Mouse (Mus musculus): ENCODE results near the gene Egfl8. TPM values are rescaled to one million over a fixed set of nuclear protein-coding genes. Genes with fewer than 3 reads are reported as not detected.
A peak's percentile ranks its signal among the peaks of the same experiment; 100 is the strongest.

Gene Egfl8
- polyA plus RNA-seq, 1 experiment from 2014 or later = 6.0 TPM

DNA sequence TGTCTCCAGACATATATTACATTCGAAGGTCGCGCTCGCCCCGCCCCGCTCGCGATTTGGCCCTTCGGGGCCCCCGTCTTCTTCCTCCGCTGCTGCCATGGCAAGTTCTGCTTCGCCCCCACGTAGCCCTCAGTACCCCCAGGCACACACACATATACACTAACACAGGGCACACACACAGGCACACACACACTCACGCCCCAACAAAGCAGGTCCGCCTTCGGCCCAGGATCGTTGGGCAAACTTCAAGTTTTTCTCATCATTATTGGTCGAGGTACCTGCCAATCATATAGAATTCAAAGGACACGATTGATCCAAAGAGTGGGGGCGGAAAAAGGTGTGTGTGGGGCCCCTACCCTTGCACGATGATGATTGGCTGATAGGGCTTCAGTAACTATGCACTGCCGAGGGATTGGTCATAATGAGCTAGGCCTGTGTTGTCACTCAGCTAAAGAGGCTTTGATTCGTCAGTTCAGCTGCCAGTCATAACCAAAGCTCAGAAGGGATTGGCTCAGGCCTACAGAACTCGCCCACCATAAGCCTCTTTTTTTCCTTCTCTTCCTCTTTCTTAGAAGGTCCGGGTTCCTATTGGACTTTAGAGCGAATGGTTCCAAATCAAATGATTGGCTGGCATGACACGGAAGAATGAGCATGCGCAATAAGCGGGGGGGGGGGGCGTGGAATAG is 12.3 kb downstream of the Egfl8 start, which contains the start of gene Rnf5:
Gene Rnf5, minus strand, starts transcription at position 316 of the 686 bp plus-strand sequence.
- ATAC-seq (ENCODE audit: low FRiP score, low TSS enrichment) = peak; percentile 97
- H3K4me2 ChIP-seq (replicated peaks; ENCODE audit: low read depth, low read length) = peak within 1 kb of the TSS; percentile 89
- peak within 1 kb of the TSS; percentile 97 for H3K27ac ChIP-seq (ENCODE audit: low read length)
- H3K4me3 ChIP-seq (ENCODE audit: low read length) = peak within 1 kb of the TSS; percentile 70
- under 1% methylated on average over 30 of the region's 30 CpGs for WGBS
- H3K27me3 ChIP-seq (ENCODE audit: insufficient read depth, low read length) = no peaks in the 10 kb centered on the region
- peaks cover 48% of the 10 kb centered on the region for H3K4me1 ChIP-seq (ENCODE audit: insufficient read depth, low read length)
- peaks cover 13% of the 10 kb centered on the region for H3K36me3 ChIP-seq (ENCODE audit: insufficient read depth, low read length)
- peak within 1 kb of the TSS; percentile 90 for H3K9ac ChIP-seq (replicated peaks; ENCODE audit: low read length)
- no peaks in the 10 kb centered on the region for H3K9me3 ChIP-seq (ENCODE audit: low read length)

DNA sequence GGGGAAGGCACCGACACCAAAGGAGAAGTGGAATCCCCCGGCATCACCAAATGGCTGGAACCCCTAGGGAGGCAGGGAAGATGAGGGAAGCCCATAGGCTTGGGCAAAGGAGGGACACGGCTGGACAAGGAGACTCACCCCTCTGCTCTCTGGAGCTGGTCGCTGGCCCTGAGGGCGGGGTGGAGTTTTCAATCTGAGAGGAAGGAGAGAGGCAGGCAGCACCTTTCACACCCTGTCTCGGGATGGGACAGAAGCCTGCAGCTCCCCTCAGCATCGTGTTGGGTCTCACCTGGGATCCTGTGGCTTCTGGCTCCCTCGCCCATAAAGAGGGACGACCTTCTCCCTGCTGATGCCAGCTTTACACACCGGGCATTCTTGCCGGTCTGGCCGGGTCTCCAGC is 14.0 kb downstream of the Egfl8 start:
- Histone ChIP-seq H3K36me3 (ENCODE audit: insufficient read depth, low read length) (peaks cover 13% of the 10 kb centered on the region), H3K27ac (ENCODE audit: low read length) (no peak overlapping the region), H3K4me3 (ENCODE audit: low read length) (no peak overlapping the region), H3K4me1 (ENCODE audit: insufficient read depth, low read length) (peaks cover 46% of the 10 kb centered on the region), H3K4me2 (replicated peaks; ENCODE audit: low read depth, low read length) (0 out of 2 replicates have a peak overlapping the region, but pooled peaks have one; percentile 86), H3K9me3 (ENCODE audit: low read length) (no peaks in the 10 kb centered on the region), H3K9ac (replicated peaks; ENCODE audit: low read length) (no peak overlapping the region), H3K27me3 (ENCODE audit: insufficient read depth, low read length) (no peaks in the 10 kb centered on the region)
- ATAC-seq (ENCODE audit: low FRiP score, low TSS enrichment) = no peak
- WGBS = 84% methylated on average over 12 of the region's 12 CpGs

DNA sequence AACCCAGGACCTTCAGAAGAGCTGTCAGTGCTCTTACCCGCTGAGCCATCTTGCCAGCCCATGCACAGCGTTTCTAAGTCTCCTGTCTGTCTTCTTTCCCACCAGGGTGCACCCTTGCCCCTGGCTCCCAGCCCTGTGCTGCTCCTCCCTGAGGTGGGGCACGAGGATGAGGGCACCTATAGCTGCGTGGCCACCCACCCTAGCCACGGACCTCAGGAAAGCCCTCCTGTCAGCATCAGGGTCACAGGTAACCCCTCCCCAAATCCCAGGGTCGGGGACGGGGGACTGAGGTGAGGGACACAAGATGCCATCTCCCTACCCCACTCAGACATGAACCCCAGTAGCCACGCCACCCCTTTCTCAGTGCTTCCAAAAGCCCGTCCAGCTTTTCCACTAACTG is 15.9 kb downstream of the Egfl8 start:
- H3K9me3 ChIP-seq (ENCODE audit: low read length) = no peaks in the 10 kb centered on the region
- no peak overlapping the region for H3K27ac ChIP-seq (ENCODE audit: low read length)
- H3K4me2 ChIP-seq (replicated peaks; ENCODE audit: low read depth, low read length) = no peak overlapping the region
- peaks cover 55% of the 10 kb centered on the region for H3K4me1 ChIP-seq (ENCODE audit: insufficient read depth, low read length)
- no peak overlapping the region for H3K4me3 ChIP-seq (ENCODE audit: low read length)
- 80% methylated on average over 9 of the region's 9 CpGs for WGBS
- no peaks in the 10 kb centered on the region for H3K27me3 ChIP-seq (ENCODE audit: insufficient read depth, low read length)
- H3K36me3 ChIP-seq (ENCODE audit: insufficient read depth, low read length) = peaks cover 27% of the 10 kb centered on the region
- H3K9ac ChIP-seq (replicated peaks; ENCODE audit: low read length) = no peak overlapping the region
- no peak for ATAC-seq (ENCODE audit: low FRiP score, low TSS enrichment)

GRCm38 (mm10) chr17:34597566-34598095 is 18.1 kb downstream of the Egfl8 start, which contains the start of gene Ager:
Gene Ager, plus strand, starts transcription at chr17:34597862.
- Histone ChIP-seq H3K36me3 (ENCODE audit: insufficient read depth, low read length) (peaks cover 33% of the 10 kb centered on the region), H3K4me2 (replicated peaks; ENCODE audit: low read depth, low read length) (peak within 1 kb of the TSS; percentile 10; the same call in 1 of the 2 replicates), H3K4me1 (ENCODE audit: insufficient read depth, low read length) (peaks cover 64% of the 10 kb centered on the region), H3K27me3 (ENCODE audit: insufficient read depth, low read length) (no peaks in the 10 kb centered on the region), H3K4me3 (ENCODE audit: low read length) (no peak within 1 kb of the TSS), H3K9ac (replicated peaks; ENCODE audit: low read length) (peak within 1 kb of the TSS; percentile 56), H3K27ac (ENCODE audit: low read length) (peak within 1 kb of the TSS; percentile 74), H3K9me3 (ENCODE audit: low read length) (no peaks in the 10 kb centered on the region)
- ATAC-seq (ENCODE audit: low FRiP score, low TSS enrichment) = no peak
- WGBS = 26% methylated on average over 5 of the region's 6 CpGs

GRCm38 (mm10) chr17:34596098-34596497 is 19.7 kb downstream of the Egfl8 start:
- ATAC-seq (ENCODE audit: low FRiP score, low TSS enrichment) = no peak
- Histone ChIP-seq H3K4me3 (ENCODE audit: low read length) (no peak overlapping the region), H3K36me3 (ENCODE audit: insufficient read depth, low read length) (peaks cover 28% of the 10 kb centered on the region), H3K4me2 (replicated peaks; ENCODE audit: low read depth, low read length) (peak overlapping the region; percentile 95; the same call in 1 of the 2 replicates), H3K9ac (replicated peaks; ENCODE audit: low read length) (no peak overlapping the region; the same call in 1 of the 2 replicates), H3K27ac (ENCODE audit: low read length) (no peak overlapping the region; the same call in 1 of the 2 replicates), H3K4me1 (ENCODE audit: insufficient read depth, low read length) (peaks cover 62% of the 10 kb centered on the region), H3K9me3 (ENCODE audit: low read length) (no peaks in the 10 kb centered on the region), H3K27me3 (ENCODE audit: insufficient read depth, low read length) (no peaks in the 10 kb centered on the region)
- 45% methylated on average over 8 of the region's 8 CpGs for WGBS

GRCm38 (mm10) chr17:34593752-34594525 is 21.8 kb downstream of the Egfl8 start:
- Histone ChIP-seq H3K4me3 (ENCODE audit: low read length) (peak overlapping the region; percentile 88), H3K36me3 (ENCODE audit: insufficient read depth, low read length) (peaks cover 19% of the 10 kb centered on the region), H3K4me2 (replicated peaks; ENCODE audit: low read depth, low read length) (peak overlapping the region; percentile 95), H3K27me3 (ENCODE audit: insufficient read depth, low read length) (no peaks in the 10 kb centered on the region), H3K27ac (ENCODE audit: low read length) (peak overlapping the region; percentile 100), H3K9ac (replicated peaks; ENCODE audit: low read length) (peak overlapping the region; percentile 99), H3K9me3 (ENCODE audit: low read length) (no peaks in the 10 kb centered on the region), H3K4me1 (ENCODE audit: insufficient read depth, low read length) (peaks cover 81% of the 10 kb centered on the region)
- 30% methylated on average over 33 of the region's 34 CpGs for WGBS
- ATAC-seq (ENCODE audit: low FRiP score, low TSS enrichment) = no peak

DNA sequence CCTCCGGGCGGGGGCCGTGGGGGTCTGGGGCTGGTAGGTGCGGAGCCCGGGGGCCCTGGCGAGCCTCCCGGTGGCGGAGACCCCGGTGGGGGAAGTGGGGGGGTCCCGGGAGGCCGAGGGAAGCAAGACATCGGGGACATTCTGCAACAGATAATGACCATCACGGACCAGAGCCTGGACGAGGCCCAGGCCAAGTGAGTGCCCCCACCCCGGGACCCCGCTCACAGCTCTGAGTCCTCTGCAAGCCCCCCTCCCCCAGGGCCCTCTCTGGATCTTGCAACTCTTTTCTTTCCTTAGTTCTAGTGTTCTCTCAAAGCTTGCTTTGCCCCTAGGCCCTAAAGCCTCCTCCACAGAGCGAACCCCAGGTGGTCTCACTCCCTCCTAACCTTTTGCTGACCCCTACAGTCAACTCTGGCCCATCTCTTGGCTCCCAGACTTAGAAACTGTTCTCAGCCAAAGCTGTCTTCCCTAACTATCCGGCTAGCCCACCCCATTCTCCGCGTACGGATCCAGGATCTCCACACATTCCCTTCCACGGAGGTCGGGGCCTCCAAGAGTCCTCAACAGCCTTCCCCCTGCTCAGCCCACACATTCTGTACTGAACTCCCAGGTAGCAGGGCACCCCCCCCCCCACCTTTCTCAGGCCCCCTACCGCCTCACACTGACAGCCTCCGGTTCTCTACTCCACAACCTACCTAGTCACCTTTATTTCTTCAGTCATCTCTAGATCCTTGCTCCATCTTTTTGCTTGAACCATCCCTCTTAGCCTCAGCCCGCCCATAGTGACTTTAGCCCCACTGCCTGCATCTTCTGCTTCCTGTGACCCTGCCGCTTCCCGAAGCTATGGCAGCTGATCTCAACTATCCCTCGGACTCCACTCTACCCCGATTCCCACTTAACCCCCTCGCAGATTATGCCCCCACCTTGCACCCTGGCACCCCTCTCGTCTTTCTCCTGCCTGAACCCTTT is 22.9 kb downstream of the Egfl8 start:
- ATAC-seq (ENCODE audit: low FRiP score, low TSS enrichment) = peak; percentile 2; the same call in 1 of the 2 replicates
- Histone ChIP-seq H3K9ac (replicated peaks; ENCODE audit: low read length) (peak overlapping the region; percentile 99), H3K4me1 (ENCODE audit: insufficient read depth, low read length) (peaks cover 84% of the 10 kb centered on the region), H3K27me3 (ENCODE audit: insufficient read depth, low read length) (no peaks in the 10 kb centered on the region), H3K36me3 (ENCODE audit: insufficient read depth, low read length) (peaks cover 19% of the 10 kb centered on the region), H3K4me3 (ENCODE audit: low read length) (peak overlapping the region; percentile 88), H3K4me2 (replicated peaks; ENCODE audit: low read depth, low read length) (peak overlapping the region; percentile 95), H3K9me3 (ENCODE audit: low read length) (no peaks in the 10 kb centered on the region), H3K27ac (ENCODE audit: low read length) (peak overlapping the region; percentile 100)
- under 1% methylated on average over 24 of the region's 32 CpGs for WGBS

DNA sequence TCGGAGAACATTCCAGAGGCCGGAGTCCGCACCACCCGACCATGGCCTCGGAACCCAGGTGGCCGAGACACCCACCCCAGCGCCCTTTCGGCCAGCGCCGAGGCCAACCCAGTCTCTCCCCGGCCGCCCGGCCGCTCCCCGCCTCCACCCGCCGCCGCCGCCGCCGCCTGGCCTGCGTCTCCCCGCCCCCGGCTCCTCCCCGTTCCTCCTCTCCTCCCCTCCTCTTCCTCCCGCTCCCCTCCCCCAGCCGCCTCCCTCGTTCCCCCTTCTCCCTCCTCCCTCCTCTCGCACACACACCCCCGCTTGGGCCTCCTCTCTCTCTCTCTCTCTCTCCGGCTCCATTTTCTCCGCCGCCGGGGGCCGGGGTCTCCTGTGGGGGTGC is 23.8 kb downstream of the Egfl8 start:
- ATAC-seq (ENCODE audit: low FRiP score, low TSS enrichment) = peak; percentile 73
- Histone ChIP-seq H3K36me3 (ENCODE audit: insufficient read depth, low read length) (peaks cover 19% of the 10 kb centered on the region), H3K9ac (replicated peaks; ENCODE audit: low read length) (peak overlapping the region; percentile 99), H3K9me3 (ENCODE audit: low read length) (no peaks in the 10 kb centered on the region), H3K27me3 (ENCODE audit: insufficient read depth, low read length) (no peaks in the 10 kb centered on the region), H3K27ac (ENCODE audit: low read length) (peak overlapping the region; percentile 100), H3K4me2 (replicated peaks; ENCODE audit: low read depth, low read length) (peak overlapping the region; percentile 95), H3K4me1 (ENCODE audit: insufficient read depth, low read length) (peaks cover 77% of the 10 kb centered on the region), H3K4me3 (ENCODE audit: low read length) (peak overlapping the region; percentile 88)
- 0% methylated on average over 26 of the region's 35 CpGs for WGBS
